Mouse (Mus musculus) cortical plate, adult 2 months (tissue): ENCODE measurements at regions not wholly inside any gene's neighbourhood (a gene's known extent, or its start where the extent isn't known, plus 50 kb on each side); places are given as distances from the start of the nearest gene placed in this dataset.
"Not testable (repeated sequence)": the region's sequence is repeated elsewhere in the genome, so short reads cannot be mapped to it uniquely, and the experiment has no call there.

Experiments used
- H3K27ac ChIP-seq: fragments of 200-500 bp; 2 replicates; pipeline ENCODE4 v1.5.1; 2012; ENCODE audit warnings: low read length, control low read depth, inconsistent platforms; ENCODE audit not compliant: insufficient read depth
- H3K4me1 ChIP-seq: fragments of 200-500 bp; 2 replicates; pipeline ENCODE4 v1.6.1; 2011; ENCODE audit warnings: low read length; ENCODE audit not compliant: control insufficient read depth, insufficient read depth
- H3K4me3 ChIP-seq: fragments of 200-500 bp; 2 replicates; pipeline ENCODE4 v1.5.1; 2011; ENCODE audit warnings: mild to moderate bottlenecking, low read length, control low read depth; ENCODE audit not compliant: insufficient read depth
- CTCF ChIP-seq: fragments of 200-500 bp; IDR thresholded peaks from 2 replicates; pipeline ENCODE4 v1.5.1; 2011; ENCODE audit warnings: mild to moderate bottlenecking, control low read depth, low read length; ENCODE audit not compliant: insufficient read depth; ENCODE audit errors: extremely low read depth
- POLR2A ChIP-seq: fragments of 200-500 bp; IDR thresholded peaks from 2 replicates; pipeline ENCODE4 v1.6.1; 2011; ENCODE audit warnings: mild to moderate bottlenecking, low read length, control low read depth; ENCODE audit not compliant: insufficient read depth; ENCODE audit errors: extremely low read depth

GRCm38 (mm10) chr13:52323691-52324090 is 207.4 kb downstream of the Diras2 start:
- no peak overlapping the region for H3K27ac ChIP-seq
- H3K4me1 ChIP-seq, result peaks cover 2% of the 10 kb centered on the region
- TF ChIP-seq POLR2A (no peak), CTCF (no peak)

GRCm38 (mm10) chr13:52324378-52324777 is 206.7 kb downstream of the Diras2 start:
- not testable (repeated sequence) for H3K27ac ChIP-seq, H3K4me3 ChIP-seq, H3K4me1 ChIP-seq

More at GRCm38 (mm10) chr13:52323691-52324090, 207.4 kb downstream of the Diras2 start:
- no peak overlapping the region for H3K4me3 ChIP-seq

- H3K4me3 ChIP-seq, H3K27ac ChIP-seq, H3K4me1 ChIP-seq: not testable (repeated sequence)
These were observed 205.4 kb downstream of the Diras2 start for GRCm38 (mm10) chr13:52325647-52326046.

- peaks cover 4% of the 10 kb centered on the region for H3K4me1 ChIP-seq
- TF ChIP-seq CTCF, result no peak
- no peak for TF ChIP-seq POLR2A
- no peak overlapping the region for H3K4me3 ChIP-seq
- H3K27ac ChIP-seq, result no peak overlapping the region
These were observed 203.3 kb downstream of the Diras2 start for GRCm38 (mm10) chr13:52327734-52328133.

- Histone ChIP-seq H3K4me3 (no peak overlapping the region), H3K27ac (peak overlapping the region; percentile 85; the same call in 1 of the 2 replicates), H3K4me1 (peaks cover 4% of the 10 kb centered on the region)
- no peak for TF ChIP-seq CTCF
- TF ChIP-seq POLR2A, result no peak
These were observed 202.3 kb downstream of the Diras2 start for GRCm38 (mm10) chr13:52328766-52329165.

GRCm38 (mm10) chr13:52331068-52331467 is 200.0 kb downstream of the Diras2 start:
- Histone ChIP-seq H3K4me1 (peaks cover 4% of the 10 kb centered on the region), H3K4me3 (no peak overlapping the region), H3K27ac (no peak overlapping the region)
- TF ChIP-seq POLR2A, result no peak
- TF ChIP-seq CTCF, result no peak

- Histone ChIP-seq H3K27ac (no peak overlapping the region), H3K4me1 (no peaks in the 10 kb centered on the region; the same call in 1 of the 2 replicates), H3K4me3 (no peak overlapping the region)
- TF ChIP-seq POLR2A, result no peak
- TF ChIP-seq CTCF, result no peak
These were observed 196.1 kb downstream of the Diras2 start for GRCm38 (mm10) chr13:52334962-52335361.

GRCm38 (mm10) chr13:52337936-52338335 is 193.1 kb downstream of the Diras2 start:
- Histone ChIP-seq H3K4me3 (no peak overlapping the region), H3K4me1 (no peaks in the 10 kb centered on the region; the same call in 1 of the 2 replicates), H3K27ac (no peak overlapping the region)
- TF ChIP-seq POLR2A (no peak), CTCF (no peak)

GRCm38 (mm10) chr13:52339156-52339555 is 191.9 kb downstream of the Diras2 start:
- no peak for TF ChIP-seq POLR2A
- TF ChIP-seq CTCF, result no peak
- H3K27ac ChIP-seq, result no peak overlapping the region
- H3K4me1 ChIP-seq, result no peaks in the 10 kb centered on the region; the same call in 1 of the 2 replicates
- no peak overlapping the region for H3K4me3 ChIP-seq

- Histone ChIP-seq H3K27ac (no peak overlapping the region), H3K4me3 (no peak overlapping the region), H3K4me1 (peaks cover 9% of the 10 kb centered on the region; the same call in 1 of the 2 replicates)
- TF ChIP-seq CTCF, result no peak
- TF ChIP-seq POLR2A, result no peak
These were observed 189.1 kb downstream of the Diras2 start for GRCm38 (mm10) chr13:52341981-52342380.

- no peak overlapping the region for H3K4me3 ChIP-seq
- H3K27ac ChIP-seq, result no peak overlapping the region
- TF ChIP-seq CTCF (no peak), POLR2A (no peak)
- peaks cover 9% of the 10 kb centered on the region; the same call in 1 of the 2 replicates for H3K4me1 ChIP-seq
These were observed 186.7 kb downstream of the Diras2 start for GRCm38 (mm10) chr13:52344383-52344782.
